Mouse (Mus musculus): ENCODE measurements around the gene Nudcd3. TPM values are rescaled to one million over a fixed set of nuclear protein-coding genes. Genes with fewer than 3 reads are reported as not detected.
A peak's percentile ranks its signal among the peaks of the same experiment; 100 is the strongest.

The Nudcd3 gene
- polyA plus RNA-seq, 1 experiment from 2014 or later, result 49.4 TPM

- H3K9ac ChIP-seq (replicated peaks), result no peak overlapping the region
- H3K9me3 ChIP-seq, result no peaks in the 10 kb centered on the region
- peak overlapping the region; percentile 3; the same call in 1 of the 2 replicates for H3K27ac ChIP-seq
- no peaks in the 10 kb centered on the region for H3K36me3 ChIP-seq
- no peak overlapping the region for H3K4me3 ChIP-seq (replicated peaks)
- peaks cover 10% of the 10 kb centered on the region for H3K4me1 ChIP-seq (replicated peaks)
- H3K27me3 ChIP-seq, result no peaks in the 10 kb centered on the region
- no peak overlapping the region for H3K4me2 ChIP-seq
- ATAC-seq (ENCODE audit: insufficient number of reproducible peaks, insufficient read depth, low FRiP score, low TSS enrichment, low read depth), result no peak
- WGBS, result 76% methylated on average over 8 of the region's 8 CpGs
Observed at GRCm38 (mm10) chr11:6177781-6178420, 22.3 kb downstream of the Nudcd3 start.

- Histone ChIP-seq H3K9me3 (no peaks in the 10 kb centered on the region), H3K4me2 (no peak overlapping the region), H3K4me3 (replicated peaks) (no peak overlapping the region), H3K9ac (replicated peaks) (no peak overlapping the region), H3K4me1 (replicated peaks) (peaks cover 10% of the 10 kb centered on the region), H3K27me3 (no peaks in the 10 kb centered on the region), H3K36me3 (no peaks in the 10 kb centered on the region), H3K27ac (no peak overlapping the region)
- 68% methylated on average over 1 of the region's 1 CpGs for WGBS
- no peak for ATAC-seq (ENCODE audit: insufficient number of reproducible peaks, insufficient read depth, low FRiP score, low TSS enrichment, low read depth)
Observed at GRCm38 (mm10) chr11:6175506-6175905, 24.7 kb downstream of the Nudcd3 start.

GRCm38 (mm10) chr11:6174719-6175118 lies 25.5 kb downstream of the Nudcd3 start:
- 84% methylated on average over 7 of the region's 7 CpGs for WGBS
- Histone ChIP-seq H3K4me3 (replicated peaks) (no peak overlapping the region), H3K27ac (no peak overlapping the region), H3K27me3 (no peaks in the 10 kb centered on the region), H3K9me3 (no peaks in the 10 kb centered on the region), H3K36me3 (no peaks in the 10 kb centered on the region), H3K9ac (replicated peaks) (no peak overlapping the region), H3K4me2 (no peak overlapping the region), H3K4me1 (replicated peaks) (peaks cover 10% of the 10 kb centered on the region)
- no peak for ATAC-seq (ENCODE audit: insufficient number of reproducible peaks, insufficient read depth, low FRiP score, low TSS enrichment, low read depth)

- 83% methylated on average over 2 of the region's 2 CpGs for WGBS
- Histone ChIP-seq H3K27ac (no peak overlapping the region), H3K4me2 (no peak overlapping the region)
Observed at GRCm38 (mm10) chr11:6169041-6169663, 31.1 kb downstream of the Nudcd3 start.

GRCm38 (mm10) chr11:6166351-6166750 lies 33.9 kb downstream of the Nudcd3 start:
- H3K9me3 ChIP-seq, result no peaks in the 10 kb centered on the region
- H3K27ac ChIP-seq, result no peak overlapping the region
- no peak for ATAC-seq (ENCODE audit: insufficient number of reproducible peaks, insufficient read depth, low FRiP score, low TSS enrichment, low read depth)
- H3K4me2 ChIP-seq, result no peak overlapping the region
- H3K4me1 ChIP-seq (replicated peaks), result no peaks in the 10 kb centered on the region
- H3K9ac ChIP-seq (replicated peaks), result no peak overlapping the region
- H3K4me3 ChIP-seq (replicated peaks), result no peak overlapping the region
- WGBS, result 94% methylated on average over 12 of the region's 12 CpGs
- H3K27me3 ChIP-seq, result no peaks in the 10 kb centered on the region
- H3K36me3 ChIP-seq, result peaks cover 2% of the 10 kb centered on the region; the same call in 1 of the 2 replicates

More at GRCm38 (mm10) chr11:6169041-6169663, 31.1 kb downstream of the Nudcd3 start:
- peaks cover 2% of the 10 kb centered on the region; the same call in 1 of the 2 replicates for H3K36me3 ChIP-seq
- H3K9me3 ChIP-seq, result no peaks in the 10 kb centered on the region
- H3K27me3 ChIP-seq, result no peaks in the 10 kb centered on the region
- H3K4me1 ChIP-seq (replicated peaks), result no peaks in the 10 kb centered on the region
- ATAC-seq (ENCODE audit: insufficient number of reproducible peaks, insufficient read depth, low FRiP score, low TSS enrichment, low read depth), result no peak
- H3K9ac ChIP-seq (replicated peaks), result no peak overlapping the region
- H3K4me3 ChIP-seq (replicated peaks), result no peak overlapping the region

- no peaks in the 10 kb centered on the region for H3K4me1 ChIP-seq (replicated peaks)
- H3K27ac ChIP-seq, result no peak overlapping the region
- no peaks in the 10 kb centered on the region for H3K27me3 ChIP-seq
- no peak overlapping the region for H3K4me3 ChIP-seq (replicated peaks)
- peaks cover 2% of the 10 kb centered on the region; the same call in 1 of the 2 replicates for H3K36me3 ChIP-seq
- H3K9me3 ChIP-seq, result no peaks in the 10 kb centered on the region
- 94% methylated on average over 7 of the region's 7 CpGs for WGBS
- ATAC-seq (ENCODE audit: insufficient number of reproducible peaks, insufficient read depth, low FRiP score, low TSS enrichment, low read depth), result no peak
- H3K4me2 ChIP-seq, result no peak overlapping the region
- no peak overlapping the region for H3K9ac ChIP-seq (replicated peaks)
Observed at GRCm38 (mm10) chr11:6165391-6166081, 34.7 kb downstream of the Nudcd3 start.

- no peak overlapping the region for H3K4me2 ChIP-seq
- no peak overlapping the region for H3K9ac ChIP-seq (replicated peaks)
- peaks cover 2% of the 10 kb centered on the region; the same call in 1 of the 2 replicates for H3K36me3 ChIP-seq
- H3K9me3 ChIP-seq, result no peaks in the 10 kb centered on the region
- WGBS, result 95% methylated on average over 7 of the region's 7 CpGs
- no peak overlapping the region for H3K27ac ChIP-seq
- H3K27me3 ChIP-seq, result no peaks in the 10 kb centered on the region
- no peak for ATAC-seq (ENCODE audit: insufficient number of reproducible peaks, insufficient read depth, low FRiP score, low TSS enrichment, low read depth)
- H3K4me1 ChIP-seq (replicated peaks), result no peaks in the 10 kb centered on the region
- H3K4me3 ChIP-seq (replicated peaks), result no peak overlapping the region
Observed at GRCm38 (mm10) chr11:6164781-6165180, 35.4 kb downstream of the Nudcd3 start.

GRCm38 (mm10) chr11:6163706-6164105 lies 36.5 kb downstream of the Nudcd3 start:
- H3K9ac ChIP-seq (replicated peaks), result no peak overlapping the region
- H3K4me2 ChIP-seq, result no peak overlapping the region
- ATAC-seq (ENCODE audit: insufficient number of reproducible peaks, insufficient read depth, low FRiP score, low TSS enrichment, low read depth), result no peak
- no peaks in the 10 kb centered on the region for H3K4me1 ChIP-seq (replicated peaks)
- no peaks in the 10 kb centered on the region for H3K9me3 ChIP-seq
- 91% methylated on average over 12 of the region's 12 CpGs for WGBS
- no peak overlapping the region for H3K4me3 ChIP-seq (replicated peaks)
- H3K27ac ChIP-seq, result no peak overlapping the region
- peaks cover under 1% of the 10 kb centered on the region; the same call in 1 of the 2 replicates for H3K36me3 ChIP-seq
- no peaks in the 10 kb centered on the region for H3K27me3 ChIP-seq

- no peaks in the 10 kb centered on the region for H3K27me3 ChIP-seq
- no peaks in the 10 kb centered on the region for H3K4me1 ChIP-seq (replicated peaks)
- H3K4me2 ChIP-seq, result no peak overlapping the region
- H3K9me3 ChIP-seq, result no peaks in the 10 kb centered on the region
- H3K27ac ChIP-seq, result no peak overlapping the region
- H3K9ac ChIP-seq (replicated peaks), result no peak overlapping the region
- WGBS, result over 99% methylated on average over 3 of the region's 3 CpGs
- ATAC-seq (ENCODE audit: insufficient number of reproducible peaks, insufficient read depth, low FRiP score, low TSS enrichment, low read depth), result no peak
- H3K36me3 ChIP-seq, result no peaks in the 10 kb centered on the region
- no peak overlapping the region for H3K4me3 ChIP-seq (replicated peaks)
Observed at GRCm38 (mm10) chr11:6163062-6163461, 37.2 kb downstream of the Nudcd3 start.

- Histone ChIP-seq H3K9ac (replicated peaks) (no peak overlapping the region), H3K4me1 (replicated peaks) (peaks cover 4% of the 10 kb centered on the region), H3K27ac (no peak overlapping the region), H3K9me3 (no peaks in the 10 kb centered on the region), H3K36me3 (no peaks in the 10 kb centered on the region), H3K4me3 (replicated peaks) (no peak overlapping the region), H3K4me2 (no peak overlapping the region), H3K27me3 (no peaks in the 10 kb centered on the region)
- no peak for ATAC-seq (ENCODE audit: insufficient number of reproducible peaks, insufficient read depth, low FRiP score, low TSS enrichment, low read depth)
Observed at GRCm38 (mm10) chr11:6161549-6161948, 38.7 kb downstream of the Nudcd3 start.

GRCm38 (mm10) chr11:6160663-6161271 lies 39.4 kb downstream of the Nudcd3 start:
- WGBS, result 89% methylated on average over 3 of the region's 3 CpGs
- H3K4me3 ChIP-seq (replicated peaks), result no peak overlapping the region
- no peak overlapping the region for H3K4me2 ChIP-seq
- peaks cover 4% of the 10 kb centered on the region for H3K4me1 ChIP-seq (replicated peaks)
- H3K9ac ChIP-seq (replicated peaks), result no peak overlapping the region
- no peak overlapping the region for H3K27ac ChIP-seq
- no peaks in the 10 kb centered on the region for H3K27me3 ChIP-seq
- no peaks in the 10 kb centered on the region for H3K9me3 ChIP-seq
- no peaks in the 10 kb centered on the region for H3K36me3 ChIP-seq
- ATAC-seq (ENCODE audit: insufficient number of reproducible peaks, insufficient read depth, low FRiP score, low TSS enrichment, low read depth), result no peak
